Mouse (Mus musculus) R1 (cell line): Measurements from ENCODE around the gene Tekt4.
A peak's percentile ranks its signal among the peaks of the same experiment; 100 is the strongest.

Experiments used
- DNase-seq: peaks from one replicate; pipeline ENCODE4 v3.0.0-alpha.2; 2018; ENCODE audit warnings: low read depth, low spot score

Tekt4 gene

DNA sequence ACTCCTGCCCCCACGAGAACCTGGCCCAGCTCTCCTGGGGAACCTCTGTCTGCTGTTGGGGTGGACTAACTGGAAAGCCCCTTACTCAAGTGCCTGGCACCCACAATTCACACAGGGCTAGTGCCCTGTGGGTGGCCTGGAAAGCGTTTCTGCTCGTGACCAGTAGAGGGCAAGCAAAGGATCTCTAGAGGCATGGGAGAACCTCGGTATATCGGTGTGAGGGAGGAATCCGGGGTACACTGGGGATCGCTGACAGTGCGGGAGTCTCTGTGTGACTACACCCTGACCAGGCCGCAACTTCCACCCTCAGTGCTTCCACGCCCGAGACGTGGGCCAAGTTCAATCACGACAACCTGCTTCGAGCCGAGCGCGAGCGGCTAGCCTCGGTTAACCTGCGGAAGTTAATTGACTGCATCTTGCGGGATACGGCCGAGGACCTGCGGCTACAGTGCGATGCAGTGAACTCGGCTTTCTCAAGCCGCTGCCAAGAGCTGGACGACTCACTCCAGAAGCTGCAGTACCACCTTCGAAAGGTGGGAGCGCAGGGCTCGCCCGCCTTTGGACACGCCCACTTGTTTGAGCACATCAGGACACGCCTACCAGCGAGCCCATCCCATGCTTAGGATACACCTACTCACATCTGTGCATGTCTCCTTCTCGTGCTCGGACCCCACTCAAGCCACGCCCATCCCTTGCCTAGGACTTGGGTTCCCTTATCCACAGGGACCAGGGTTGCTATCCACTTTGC, 20.1 kb downstream of the Tekt4 start:
- peak; percentile 97 for DNase-seq

DNA sequence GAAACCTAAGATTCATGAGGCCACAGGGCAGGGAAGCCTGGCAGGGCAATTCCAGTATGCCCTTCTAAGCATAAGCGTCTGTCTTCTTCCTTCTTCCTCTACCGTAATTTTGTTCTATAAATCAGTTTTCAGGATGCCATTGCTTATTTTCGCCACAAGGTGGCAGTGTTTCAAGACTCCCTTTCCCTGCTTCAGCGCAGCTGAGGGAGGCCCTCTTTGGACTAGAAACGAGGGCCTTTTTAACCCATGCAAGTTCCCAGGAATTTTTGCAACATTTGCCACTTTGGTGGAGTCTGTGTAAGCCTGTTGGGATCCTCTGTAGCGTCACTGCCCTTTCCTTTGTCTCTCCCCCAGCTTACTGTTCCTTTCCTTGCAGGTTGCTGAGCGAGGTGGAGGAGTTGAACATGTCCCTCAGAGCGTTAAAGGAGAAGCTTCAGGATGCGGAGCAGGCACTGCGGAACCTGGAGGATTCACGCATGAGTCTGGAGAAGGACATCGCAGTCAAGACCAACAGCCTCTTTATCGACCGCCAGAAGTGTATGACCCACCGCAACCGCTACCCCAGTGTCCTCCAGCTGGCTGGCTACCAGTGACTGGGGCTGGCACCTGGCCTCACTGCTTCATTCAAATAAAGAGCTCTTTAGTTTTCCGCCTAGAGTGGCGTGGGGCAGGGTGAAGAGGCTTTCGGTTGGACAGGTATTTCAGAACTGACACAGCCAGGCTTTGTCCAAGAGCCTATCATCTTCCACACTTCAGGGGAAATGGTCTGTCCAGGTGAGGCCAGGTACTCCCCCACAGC, 21.7 kb downstream of the Tekt4 start:
- DNase-seq, result peak; percentile 71

DNA sequence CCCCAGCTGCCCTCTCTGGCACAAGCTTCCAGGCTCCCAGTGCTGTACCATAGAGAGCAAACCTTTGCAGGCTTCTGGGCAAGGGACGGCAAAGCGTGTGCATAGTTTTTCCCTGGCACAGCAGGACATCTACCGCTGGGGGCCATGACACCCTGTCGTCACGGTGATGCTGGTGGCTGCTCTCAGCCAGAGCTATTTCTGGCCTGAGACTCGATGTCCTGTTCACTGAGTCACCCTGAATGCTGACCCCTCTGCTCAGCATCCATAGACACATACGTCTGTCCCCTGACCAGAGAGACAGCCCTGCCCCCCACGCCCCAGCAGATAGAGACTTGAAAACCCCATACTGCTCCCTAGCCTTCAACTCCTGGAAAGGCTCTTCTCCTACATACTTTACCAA, 25.7 kb downstream of the Tekt4 start:
- no peak for DNase-seq

DNA sequence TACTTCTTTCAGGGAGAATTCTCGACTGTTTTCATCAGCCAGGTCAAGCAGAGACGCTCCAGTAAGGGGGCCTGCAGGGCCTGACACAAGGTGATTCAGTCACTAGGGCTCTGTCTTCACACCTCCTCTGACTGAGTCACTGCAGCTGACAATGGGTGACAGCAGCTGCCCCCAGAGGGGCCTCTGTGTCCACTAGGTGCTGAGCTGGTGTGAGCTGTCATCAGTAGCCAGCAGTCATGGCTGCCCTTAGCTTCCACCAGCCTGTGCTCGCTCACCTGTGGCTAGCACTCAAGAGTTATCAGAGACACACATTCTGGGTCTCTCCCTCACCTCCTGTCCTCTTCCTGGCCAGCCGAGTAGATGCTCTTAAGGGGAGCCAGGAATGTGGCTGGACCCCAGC, 26.4 kb downstream of the Tekt4 start:
- DNase-seq, result no peak

DNA sequence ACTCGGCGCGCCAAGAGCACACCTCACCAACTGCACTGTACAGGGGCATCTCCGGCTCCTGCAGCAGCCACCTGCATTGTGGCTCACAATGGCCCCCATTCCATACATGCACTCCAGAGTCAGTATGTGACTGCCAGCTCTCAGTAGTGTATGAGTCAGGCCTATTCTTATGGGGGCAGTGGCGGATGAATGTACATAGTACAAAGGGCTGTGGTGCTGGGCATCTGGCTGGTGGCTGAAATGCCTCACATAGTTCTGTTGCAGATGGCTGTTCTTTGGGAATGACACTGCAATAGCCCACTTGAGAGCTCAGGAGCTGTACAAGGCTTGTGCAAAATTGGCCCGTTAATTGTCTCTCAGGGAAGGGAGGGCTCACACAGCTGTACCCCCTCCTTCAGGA, 27.7 kb downstream of the Tekt4 start:
- DNase-seq, result no peak

DNA sequence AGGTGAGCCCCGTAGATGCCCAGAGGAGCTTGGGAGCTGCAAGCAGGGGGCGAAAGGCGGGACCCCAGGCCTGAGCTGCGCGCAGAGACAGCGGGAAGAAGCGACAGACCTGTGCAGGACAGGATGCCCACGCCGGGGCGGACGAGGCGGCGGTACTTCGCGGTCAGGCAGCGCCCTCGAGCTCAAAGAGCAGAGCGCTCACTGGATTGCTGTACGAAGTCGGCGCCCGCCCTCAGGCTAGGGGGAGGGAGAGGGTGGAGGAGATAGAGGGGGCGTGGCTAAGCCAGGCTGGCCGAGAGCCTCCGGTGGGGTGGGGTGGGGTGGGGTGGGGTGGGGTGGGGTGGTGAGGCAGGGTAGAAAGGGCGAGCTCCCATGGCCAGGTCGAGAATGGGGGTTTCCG, 42.6 kb downstream of the Tekt4 start, which contains the start of gene Sstr5:
Sstr5 (minus strand) TSS at position 276 of the 400 bp plus-strand sequence.
- DNase-seq, result peak; percentile 78

DNA sequence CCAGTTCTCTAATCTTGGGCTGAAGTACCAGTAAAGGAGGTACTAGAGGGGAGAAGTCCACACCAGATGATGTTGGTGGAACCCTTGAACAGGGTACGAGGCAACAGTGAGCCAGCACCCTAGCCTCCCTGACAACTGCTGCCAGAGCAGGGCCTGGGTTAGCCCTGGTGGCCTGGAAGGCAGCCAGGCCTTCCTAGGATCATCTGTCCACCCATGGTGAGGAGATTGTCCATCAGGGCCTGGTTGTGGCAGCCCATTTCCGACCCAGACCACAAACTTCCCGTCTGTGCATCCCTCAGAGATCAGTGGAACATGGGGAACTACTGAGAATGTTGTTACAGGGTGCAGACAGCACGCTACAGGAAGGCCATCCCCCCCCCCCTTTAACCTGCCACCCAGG, 48.2 kb downstream of the Tekt4 start:
- DNase-seq, result no peak

DNA sequence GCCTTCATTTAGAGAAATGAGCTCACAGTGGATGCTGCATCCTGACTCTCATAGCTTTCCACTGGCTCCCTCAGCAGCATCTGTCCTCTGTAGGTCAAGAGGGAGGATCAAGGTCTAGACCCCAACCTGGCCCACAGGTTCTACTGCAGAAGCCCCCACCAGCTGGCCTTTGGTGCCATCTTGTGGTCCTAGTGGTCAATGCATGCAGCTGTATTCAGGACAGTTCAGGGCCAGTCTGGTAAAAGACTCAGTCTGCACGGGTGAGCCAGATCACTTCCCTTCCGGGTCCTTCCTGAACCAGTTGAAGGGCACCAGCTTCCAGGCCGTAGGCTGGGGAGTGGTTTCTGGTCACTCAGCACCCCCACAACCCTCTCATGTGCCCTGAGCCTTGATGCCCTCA, 53.4 kb downstream of the Tekt4 start:
- peak; percentile 69 for DNase-seq

DNA sequence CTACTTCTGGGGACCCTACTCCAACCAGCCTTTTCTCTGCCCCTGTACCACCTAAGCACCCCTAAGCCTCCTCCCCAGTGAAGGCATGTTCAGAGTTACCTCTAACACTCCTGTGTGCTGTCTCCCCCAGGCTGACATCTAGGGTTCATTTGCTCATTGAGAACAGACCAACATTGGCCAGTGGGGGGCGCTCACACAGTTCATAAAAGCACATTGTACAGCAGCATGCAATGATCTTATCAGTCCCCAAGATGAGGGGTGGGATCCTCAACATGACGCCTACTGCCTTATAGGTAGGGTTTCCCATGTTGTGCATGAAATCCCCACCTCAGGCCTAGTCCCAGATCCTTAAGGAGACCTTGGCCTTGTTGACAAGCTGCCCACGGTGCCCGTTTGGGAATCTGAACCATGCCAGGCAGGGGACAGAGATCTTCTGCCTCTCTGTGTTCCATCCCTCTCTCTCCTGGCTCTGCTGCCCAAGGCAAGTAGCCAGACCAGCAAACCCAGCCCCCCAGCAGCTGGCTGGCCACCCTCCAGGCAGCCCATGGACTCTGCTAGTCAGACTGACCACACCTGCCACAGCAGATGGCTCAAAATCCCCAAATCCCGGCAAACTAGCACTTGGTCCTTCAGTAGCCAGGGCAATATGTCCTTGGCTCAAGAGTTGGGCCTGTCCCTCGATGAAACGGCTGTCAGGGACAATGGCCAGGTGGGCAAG, 54.6 kb downstream of the Tekt4 start:
- peak; percentile 70 for DNase-seq

DNA sequence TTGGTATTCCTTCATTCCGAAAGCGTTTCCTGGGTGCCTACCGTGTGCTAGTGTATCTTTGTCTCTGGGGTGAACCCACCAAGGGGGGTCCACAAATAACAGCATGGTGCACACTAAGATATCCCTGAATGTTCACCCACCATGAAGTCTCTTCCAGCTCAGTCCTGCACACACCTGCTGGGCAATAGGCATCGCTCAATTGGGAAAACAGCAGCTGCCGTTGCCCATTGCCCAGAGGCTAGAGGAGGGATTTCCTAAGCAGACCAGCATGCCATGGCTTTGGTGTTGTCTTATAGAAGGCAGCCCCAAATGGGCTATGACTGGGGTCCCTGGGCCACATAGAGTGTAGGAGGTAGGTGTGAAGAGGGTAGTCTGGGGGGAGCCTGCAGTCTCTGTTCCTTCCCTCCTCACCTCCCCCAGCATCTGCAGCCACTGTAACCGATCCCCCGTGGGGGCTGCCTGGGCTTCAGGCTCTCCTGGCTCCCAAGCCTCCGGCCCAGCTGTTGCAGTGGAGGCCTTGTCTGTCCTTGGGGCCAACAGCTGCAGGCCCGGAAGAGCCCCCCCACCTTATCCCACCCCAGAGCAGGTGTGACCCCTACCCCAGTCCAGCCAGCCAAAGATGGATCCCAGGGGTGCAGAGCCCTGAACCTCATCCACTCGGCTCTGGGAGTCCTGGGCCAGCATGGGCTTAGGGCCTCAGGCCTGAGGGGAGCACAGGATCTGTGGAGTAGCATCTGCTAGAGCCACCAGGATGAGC, 55.8 kb downstream of the Tekt4 start:
- no peak for DNase-seq

DNA sequence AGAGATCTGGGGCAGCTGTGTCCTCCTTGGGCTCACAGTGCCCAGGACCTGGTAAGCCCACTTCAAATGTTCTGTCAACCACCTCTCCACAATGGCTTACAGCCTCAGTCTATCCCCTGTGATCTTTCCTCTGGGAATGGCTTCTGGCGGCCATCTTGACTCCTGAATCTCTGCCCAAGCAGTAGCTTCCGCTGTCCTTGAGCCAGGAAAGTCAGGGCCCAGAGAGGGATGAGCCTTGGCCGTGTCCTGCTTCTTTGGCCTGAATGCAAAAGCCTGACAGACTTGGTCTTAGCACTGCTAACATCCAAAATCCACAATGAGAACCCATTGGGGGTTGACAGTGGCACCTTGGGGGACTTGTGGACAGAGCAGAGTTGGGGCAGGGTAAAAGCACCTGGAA, 57.5 kb downstream of the Tekt4 start:
- DNase-seq, result no peak

DNA sequence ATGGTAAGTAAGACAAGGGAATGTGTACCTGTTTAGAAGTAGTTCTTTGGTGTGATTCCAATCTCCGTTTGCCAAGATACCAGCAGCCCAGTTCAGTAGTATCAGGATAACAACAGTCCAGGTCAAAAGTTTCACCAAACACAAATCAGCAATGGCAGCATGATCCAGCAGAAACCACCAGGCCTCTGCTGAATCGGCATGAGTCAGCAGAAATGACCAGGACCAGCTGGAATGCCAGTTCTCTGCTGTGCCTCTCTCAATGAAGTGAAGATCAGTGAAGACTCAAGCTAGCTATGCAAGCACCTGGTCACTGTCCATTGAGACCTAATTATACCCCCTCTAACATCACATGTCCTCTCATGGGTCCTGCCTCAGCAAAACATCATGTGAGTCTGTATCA, 59.6 kb downstream of the Tekt4 start:
- DNase-seq, result peak; percentile 50

DNA sequence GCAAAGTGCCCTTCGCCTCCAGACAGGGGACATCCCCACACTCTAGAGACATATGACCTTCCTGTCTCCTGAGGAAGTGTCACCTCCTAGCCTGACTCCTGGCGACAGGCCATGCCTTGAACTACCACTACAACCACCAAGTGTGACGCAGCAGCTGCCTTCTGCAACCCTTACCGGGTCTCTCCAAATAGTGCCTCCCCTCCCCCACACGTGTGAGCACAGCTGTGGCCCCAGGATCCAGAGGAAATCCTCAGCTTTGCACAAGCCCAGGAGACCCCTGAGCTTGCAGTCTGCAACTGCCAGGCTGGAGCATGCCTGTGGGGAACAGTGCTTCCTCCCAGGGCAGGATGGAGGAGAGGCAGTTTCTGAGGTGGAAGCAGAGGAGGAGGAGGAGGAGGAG, 61.9 kb downstream of the Tekt4 start:
- no peak for DNase-seq

DNA sequence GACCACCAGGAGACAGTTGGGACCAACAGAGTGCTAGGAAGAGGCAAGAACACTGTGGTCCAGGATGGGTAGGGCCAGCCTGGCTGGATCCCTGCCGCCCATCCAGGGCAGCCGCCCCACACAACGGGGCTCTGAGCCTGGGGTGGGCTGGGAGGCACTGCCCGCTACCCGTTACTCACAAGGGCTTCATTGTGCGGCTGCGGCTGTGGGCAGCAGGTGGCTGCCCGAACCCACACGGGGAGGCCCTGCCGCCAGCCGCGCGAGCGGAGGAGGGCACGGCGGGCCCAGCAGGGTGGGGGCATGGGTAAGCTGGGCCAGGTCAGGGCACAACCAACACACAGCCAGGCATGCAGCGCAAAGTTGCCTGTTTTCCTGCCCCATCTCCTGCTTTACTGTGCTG, 63.7 kb downstream of the Tekt4 start:
- DNase-seq, result no peak

DNA sequence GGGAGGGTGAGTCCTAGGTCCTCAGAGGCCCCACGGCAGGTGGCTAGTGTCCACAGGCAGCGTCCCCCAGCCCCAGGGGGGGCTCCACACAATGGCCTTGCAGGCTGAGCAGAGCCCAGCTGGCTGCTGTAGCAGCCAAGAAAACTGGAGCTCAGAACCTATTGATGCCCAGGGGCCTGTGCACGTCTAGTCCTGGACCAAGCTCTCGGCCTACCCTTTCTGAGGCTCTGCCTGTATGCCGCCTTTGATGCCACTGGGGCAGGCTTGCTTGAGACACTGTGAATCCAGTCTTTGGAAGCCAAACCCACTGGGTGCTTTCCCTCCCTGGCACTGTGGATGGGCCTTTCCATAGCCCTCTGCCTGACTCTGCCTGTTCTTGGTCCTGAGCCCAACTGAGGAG, 65.1 kb downstream of the Tekt4 start:
- DNase-seq, result no peak

DNA sequence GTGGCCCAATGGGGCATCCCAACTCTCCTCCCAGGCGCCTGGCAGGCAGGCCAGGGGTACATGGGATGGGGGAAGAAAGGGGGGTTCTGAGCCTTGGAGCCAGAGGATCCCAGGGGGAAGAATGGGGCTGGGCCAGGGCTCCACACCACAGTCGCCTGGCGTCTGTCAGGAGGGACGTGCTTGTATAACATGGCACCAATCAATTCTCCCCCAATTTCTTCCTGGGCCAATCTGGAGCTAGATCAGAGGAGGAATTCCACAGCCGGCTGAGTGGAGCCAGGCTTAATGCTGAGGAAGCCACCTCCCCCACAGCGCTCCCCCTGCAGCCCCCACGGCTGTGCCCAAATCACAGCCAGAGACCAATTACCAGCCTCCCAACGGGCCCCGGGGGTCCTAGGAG, 66.1 kb downstream of the Tekt4 start:
- no peak for DNase-seq

DNA sequence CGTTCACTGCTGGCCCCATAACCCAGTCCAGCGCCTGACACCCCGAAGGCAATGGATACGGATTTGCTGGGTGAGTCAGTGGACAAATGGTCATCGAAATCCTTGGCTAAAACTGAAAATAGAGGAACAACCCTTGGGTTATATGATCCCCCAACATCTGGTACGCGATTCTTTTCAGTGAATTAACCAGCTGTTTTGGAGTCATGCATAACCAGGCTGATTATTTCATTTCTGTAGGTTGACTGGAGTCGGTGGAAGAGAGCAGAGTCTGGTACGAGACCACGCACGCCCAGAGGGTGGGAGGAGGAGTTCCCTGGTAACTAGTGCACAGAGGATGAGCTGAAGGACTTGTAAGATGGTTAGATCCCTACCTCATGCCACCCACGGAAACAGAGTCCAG, 67.7 kb downstream of the Tekt4 start:
- DNase-seq, result no peak
